Mouse (Mus musculus): Measurements from ENCODE around the gene Cd3d. TPM values are rescaled to one million over a fixed set of nuclear protein-coding genes. Genes with fewer than 3 reads are reported as not detected.
A peak's percentile ranks its signal among the peaks of the same experiment; 100 is the strongest.

The Cd3d gene
- not detected in 2 replicates for polyA plus RNA-seq (2014; fragmentation: Nextera tagmentation; extraction: Ambion mirVana)

- Histone ChIP-seq H3K9me3 (ENCODE audit: control insufficient read depth, low read length) (no peaks in the 10 kb centered on the region), H3K4me3 (ENCODE audit: low read length) (no peak within 1 kb of the TSS), H3K9ac (ENCODE audit: low read depth, low read length) (no peak within 1 kb of the TSS), H3K36me3 (ENCODE audit: control insufficient read depth, insufficient read depth, low read length) (no peaks in the 10 kb centered on the region), H3K27me3 (ENCODE audit: control insufficient read depth, insufficient read depth, low read length) (no peaks in the 10 kb centered on the region; the same call in 1 of the 2 replicates), H3K4me2 (replicated peaks; ENCODE audit: low read depth, low read length) (no peak within 1 kb of the TSS), H3K4me1 (ENCODE audit: control insufficient read depth, insufficient read depth, low read length) (no peaks in the 10 kb centered on the region), H3K27ac (ENCODE audit: low read depth, low read length) (no peak within 1 kb of the TSS)
- no peak for ATAC-seq (ENCODE audit: low FRiP score, low TSS enrichment)
- 81% methylated on average over 4 of the region's 4 CpGs for WGBS
These were observed at the start of gene Cd3d for GRCm38 (mm10) chr9:44981676-44982075. TSS of gene Cd3d (plus strand) at chr9:44981786.

GRCm38 (mm10) chr9:44941756-44942155 is 39.8 kb upstream of the Cd3d start:
- Histone ChIP-seq H3K27me3 (ENCODE audit: control insufficient read depth, insufficient read depth, low read length) (no peaks in the 10 kb centered on the region), H3K4me2 (replicated peaks; ENCODE audit: low read depth, low read length) (no peak overlapping the region), H3K4me3 (ENCODE audit: low read length) (no peak overlapping the region), H3K9me3 (ENCODE audit: control insufficient read depth, low read length) (no peaks in the 10 kb centered on the region), H3K4me1 (ENCODE audit: control insufficient read depth, insufficient read depth, low read length) (no peaks in the 10 kb centered on the region), H3K27ac (ENCODE audit: low read depth, low read length) (no peak overlapping the region), H3K9ac (ENCODE audit: low read depth, low read length) (no peak overlapping the region), H3K36me3 (ENCODE audit: control insufficient read depth, insufficient read depth, low read length) (peaks cover 82% of the 10 kb centered on the region)
- WGBS = 83% methylated on average over 4 of the region's 4 CpGs
- ATAC-seq (ENCODE audit: low FRiP score, low TSS enrichment) = no peak

GRCm38 (mm10) chr9:44942421-44942820 is 39.2 kb upstream of the Cd3d start:
- ATAC-seq (ENCODE audit: low FRiP score, low TSS enrichment) = no peak
- Histone ChIP-seq H3K4me1 (ENCODE audit: control insufficient read depth, insufficient read depth, low read length) (no peaks in the 10 kb centered on the region), H3K27me3 (ENCODE audit: control insufficient read depth, insufficient read depth, low read length) (no peaks in the 10 kb centered on the region), H3K27ac (ENCODE audit: low read depth, low read length) (no peak overlapping the region), H3K4me2 (replicated peaks; ENCODE audit: low read depth, low read length) (no peak overlapping the region), H3K9me3 (ENCODE audit: control insufficient read depth, low read length) (no peaks in the 10 kb centered on the region), H3K4me3 (ENCODE audit: low read length) (no peak overlapping the region), H3K36me3 (ENCODE audit: control insufficient read depth, insufficient read depth, low read length) (peaks cover 81% of the 10 kb centered on the region), H3K9ac (ENCODE audit: low read depth, low read length) (no peak overlapping the region)
- WGBS = 96% methylated on average over 4 of the region's 4 CpGs

GRCm38 (mm10) chr9:44946185-44946695 is 35.3 kb upstream of the Cd3d start:
- no peak overlapping the region for H3K27ac ChIP-seq (ENCODE audit: low read depth, low read length)
- H3K4me2 ChIP-seq (replicated peaks; ENCODE audit: low read depth, low read length) = no peak overlapping the region
- H3K4me1 ChIP-seq (ENCODE audit: control insufficient read depth, insufficient read depth, low read length) = no peaks in the 10 kb centered on the region
- WGBS = 91% methylated on average over 7 of the region's 7 CpGs
- no peak overlapping the region for H3K9ac ChIP-seq (ENCODE audit: low read depth, low read length)
- H3K36me3 ChIP-seq (ENCODE audit: control insufficient read depth, insufficient read depth, low read length) = peaks cover 78% of the 10 kb centered on the region
- H3K27me3 ChIP-seq (ENCODE audit: control insufficient read depth, insufficient read depth, low read length) = no peaks in the 10 kb centered on the region
- H3K4me3 ChIP-seq (ENCODE audit: low read length) = no peak overlapping the region
- no peak for ATAC-seq (ENCODE audit: low FRiP score, low TSS enrichment)
- H3K9me3 ChIP-seq (ENCODE audit: control insufficient read depth, low read length) = no peaks in the 10 kb centered on the region

GRCm38 (mm10) chr9:44947836-44948235 is 33.8 kb upstream of the Cd3d start:
- no peak for ATAC-seq (ENCODE audit: low FRiP score, low TSS enrichment)
- H3K27me3 ChIP-seq (ENCODE audit: control insufficient read depth, insufficient read depth, low read length) = no peaks in the 10 kb centered on the region
- H3K27ac ChIP-seq (ENCODE audit: low read depth, low read length) = no peak overlapping the region
- H3K4me1 ChIP-seq (ENCODE audit: control insufficient read depth, insufficient read depth, low read length) = no peaks in the 10 kb centered on the region
- 90% methylated on average over 5 of the region's 5 CpGs for WGBS
- H3K36me3 ChIP-seq (ENCODE audit: control insufficient read depth, insufficient read depth, low read length) = peaks cover 76% of the 10 kb centered on the region
- no peak overlapping the region for H3K9ac ChIP-seq (ENCODE audit: low read depth, low read length)
- no peak overlapping the region for H3K4me2 ChIP-seq (replicated peaks; ENCODE audit: low read depth, low read length)
- no peak overlapping the region for H3K4me3 ChIP-seq (ENCODE audit: low read length)
- no peaks in the 10 kb centered on the region for H3K9me3 ChIP-seq (ENCODE audit: control insufficient read depth, low read length)

GRCm38 (mm10) chr9:44954432-44954831 is 27.2 kb upstream of the Cd3d start:
- Histone ChIP-seq H3K27ac (ENCODE audit: low read depth, low read length) (no peak overlapping the region), H3K4me1 (ENCODE audit: control insufficient read depth, insufficient read depth, low read length) (no peaks in the 10 kb centered on the region), H3K9ac (ENCODE audit: low read depth, low read length) (no peak overlapping the region), H3K36me3 (ENCODE audit: control insufficient read depth, insufficient read depth, low read length) (peaks cover 64% of the 10 kb centered on the region), H3K27me3 (ENCODE audit: control insufficient read depth, insufficient read depth, low read length) (no peaks in the 10 kb centered on the region), H3K9me3 (ENCODE audit: control insufficient read depth, low read length) (no peaks in the 10 kb centered on the region), H3K4me2 (replicated peaks; ENCODE audit: low read depth, low read length) (no peak overlapping the region), H3K4me3 (ENCODE audit: low read length) (no peak overlapping the region)
- no peak for ATAC-seq (ENCODE audit: low FRiP score, low TSS enrichment)
- 89% methylated on average over 3 of the region's 3 CpGs for WGBS

- Histone ChIP-seq H3K4me2 (replicated peaks; ENCODE audit: low read depth, low read length) (peak within 1 kb of the TSS; percentile 87), H3K27me3 (ENCODE audit: control insufficient read depth, insufficient read depth, low read length) (0 out of 2 replicates have a peak, but pooled peaks cover under 1% of the 10 kb centered on the region), H3K36me3 (ENCODE audit: control insufficient read depth, insufficient read depth, low read length) (peaks cover 13% of the 10 kb centered on the region), H3K9ac (ENCODE audit: low read depth, low read length) (peak within 1 kb of the TSS; percentile 64), H3K4me1 (ENCODE audit: control insufficient read depth, insufficient read depth, low read length) (peaks cover 14% of the 10 kb centered on the region), H3K9me3 (ENCODE audit: control insufficient read depth, low read length) (no peaks in the 10 kb centered on the region), H3K27ac (ENCODE audit: low read depth, low read length) (no peak within 1 kb of the TSS), H3K4me3 (ENCODE audit: low read length) (peak within 1 kb of the TSS; percentile 65)
- ATAC-seq (ENCODE audit: low FRiP score, low TSS enrichment) = peak; percentile 96
- 1% methylated on average over 39 of the region's 39 CpGs for WGBS
These were observed 16.3 kb upstream of the Cd3d start, which contains the start of gene Ube4a for GRCm38 (mm10) chr9:44965126-44965832. TSS of gene Ube4a (minus strand) at chr9:44965600.

GRCm38 (mm10) chr9:44965833-44966466 is 15.6 kb upstream of the Cd3d start:
- no peaks in the 10 kb centered on the region for H3K9me3 ChIP-seq (ENCODE audit: control insufficient read depth, low read length)
- ATAC-seq (ENCODE audit: low FRiP score, low TSS enrichment) = 0 out of 2 replicates have a peak, but pooled peaks have one; percentile 10
- H3K4me3 ChIP-seq (ENCODE audit: low read length) = peak overlapping the region; percentile 65
- H3K4me2 ChIP-seq (replicated peaks; ENCODE audit: low read depth, low read length) = peak overlapping the region; percentile 65
- H3K9ac ChIP-seq (ENCODE audit: low read depth, low read length) = peak overlapping the region; percentile 19; the same call in 1 of the 2 replicates
- 0 out of 2 replicates have a peak, but pooled peaks cover 3% of the 10 kb centered on the region for H3K27me3 ChIP-seq (ENCODE audit: control insufficient read depth, insufficient read depth, low read length)
- 17% methylated on average over 10 of the region's 10 CpGs for WGBS
- peaks cover 14% of the 10 kb centered on the region for H3K4me1 ChIP-seq (ENCODE audit: control insufficient read depth, insufficient read depth, low read length)
- H3K27ac ChIP-seq (ENCODE audit: low read depth, low read length) = no peak overlapping the region
- peaks cover 11% of the 10 kb centered on the region for H3K36me3 ChIP-seq (ENCODE audit: control insufficient read depth, insufficient read depth, low read length)

- peaks cover 6% of the 10 kb centered on the region; the same call in 1 of the 2 replicates for H3K36me3 ChIP-seq (ENCODE audit: control insufficient read depth, insufficient read depth, low read length)
- WGBS = 25% methylated on average over 3 of the region's 3 CpGs
- peak; percentile 43; the same call in 1 of the 2 replicates for ATAC-seq (ENCODE audit: low FRiP score, low TSS enrichment)
- peaks cover 14% of the 10 kb centered on the region for H3K4me1 ChIP-seq (ENCODE audit: control insufficient read depth, insufficient read depth, low read length)
- no peak overlapping the region for H3K4me3 ChIP-seq (ENCODE audit: low read length)
- no peak overlapping the region for H3K9ac ChIP-seq (ENCODE audit: low read depth, low read length)
- H3K27me3 ChIP-seq (ENCODE audit: control insufficient read depth, insufficient read depth, low read length) = 0 out of 2 replicates have a peak, but pooled peaks cover 3% of the 10 kb centered on the region
- no peak overlapping the region for H3K27ac ChIP-seq (ENCODE audit: low read depth, low read length)
- no peaks in the 10 kb centered on the region for H3K9me3 ChIP-seq (ENCODE audit: control insufficient read depth, low read length)
- no peak overlapping the region for H3K4me2 ChIP-seq (replicated peaks; ENCODE audit: low read depth, low read length)
These were observed 14.8 kb upstream of the Cd3d start for GRCm38 (mm10) chr9:44966815-44967242.
